Mouse (Mus musculus) lung, postnatal 10 days (tissue): ENCODE results near the gene Lamb3.

Source experiments
- DNase-seq: peaks from one replicate; pipeline ENCODE4 v3.0.0; 2021

Lamb3 gene

DNA sequence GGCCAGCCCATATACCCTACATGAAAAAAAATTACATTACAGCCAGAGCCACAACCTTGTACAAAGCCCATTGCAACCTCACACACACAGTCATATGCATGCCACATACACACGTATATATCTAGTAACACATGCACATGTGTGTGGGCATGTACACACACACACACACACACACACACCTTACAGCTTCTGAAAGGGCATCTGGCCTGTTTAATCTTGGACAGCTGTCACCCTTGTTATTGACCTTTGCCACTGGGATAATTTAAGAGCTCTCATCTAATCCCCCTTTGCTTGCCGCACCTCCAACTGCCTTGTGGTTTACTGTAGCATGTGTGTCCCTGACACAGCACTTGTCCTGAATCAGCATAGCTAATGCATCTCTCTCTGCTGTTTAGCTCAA is 3.7 kb upstream of the Lamb3 start:
- no peak for DNase-seq

GRCm38 (mm10) chr1:193205431-193205830 is 2.1 kb upstream of the Lamb3 start:
- DNase-seq = no peak

DNA sequence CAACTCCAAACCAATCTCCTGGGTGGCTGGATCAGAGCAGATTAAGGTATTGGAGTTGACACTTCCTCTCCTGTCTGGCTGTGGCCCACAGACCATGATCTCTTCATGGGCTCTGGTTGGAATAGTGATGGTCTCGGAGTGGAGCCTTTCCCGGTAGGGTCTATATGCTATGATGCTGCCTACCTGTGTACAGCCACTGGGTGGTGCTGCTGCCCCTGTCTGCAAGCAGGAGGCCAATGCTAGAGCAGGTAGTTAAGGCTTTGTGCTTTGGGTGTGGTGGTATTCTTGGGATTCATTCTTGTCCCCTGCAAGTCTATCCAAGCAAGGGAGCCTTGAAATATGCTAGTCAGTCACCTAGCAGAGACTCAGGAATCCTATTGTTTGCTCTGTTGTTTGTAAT is 679 bp downstream of the Lamb3 start:
- DNase-seq = peak; percentile 67

DNA sequence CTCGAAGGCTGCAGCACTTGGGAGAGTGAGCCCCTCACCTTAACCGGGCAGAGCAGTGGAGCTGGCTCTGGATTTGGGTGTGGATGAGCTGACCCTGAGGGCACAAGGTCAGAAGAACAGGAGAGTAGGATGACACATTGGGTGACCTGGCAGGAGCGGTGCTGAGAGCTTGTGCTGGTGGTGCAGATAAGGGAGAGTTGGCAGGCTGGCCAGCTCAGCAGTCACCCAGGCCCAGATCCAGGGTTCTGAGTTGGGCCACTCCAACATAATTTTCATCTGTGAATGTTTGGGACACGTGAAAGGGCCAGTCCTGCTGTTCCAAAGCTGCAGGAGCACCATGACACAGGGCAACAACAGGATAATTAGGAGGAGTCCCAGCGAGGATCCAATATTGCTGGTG is 3.9 kb downstream of the Lamb3 start:
- DNase-seq = no peak

- DNase-seq = peak; percentile 56
Measured at GRCm38 (mm10) chr1:193214053-193214452, 6.6 kb downstream of the Lamb3 start.

GRCm38 (mm10) chr1:193216000-193216399 is 8.5 kb downstream of the Lamb3 start:
- DNase-seq = no peak

DNA sequence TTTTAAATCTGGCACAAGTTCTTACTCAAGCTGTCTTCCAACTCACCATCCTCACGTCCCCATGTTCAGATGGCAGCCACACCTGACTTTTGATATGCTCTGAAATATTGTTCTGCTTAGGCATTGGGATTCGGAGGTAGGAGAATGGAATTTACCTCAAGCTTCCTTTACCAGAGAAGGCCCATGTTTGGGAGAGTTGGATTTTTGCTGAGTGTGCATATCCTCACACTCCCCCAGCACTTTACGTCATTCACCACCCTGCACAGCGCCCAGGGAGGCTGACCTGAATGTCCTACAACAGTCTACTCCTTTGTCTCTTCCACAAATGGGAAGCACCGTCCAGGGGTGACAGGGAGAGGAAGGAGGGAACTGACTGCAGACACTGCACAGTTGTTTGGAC is 12.9 kb downstream of the Lamb3 start:
- no peak for DNase-seq

DNA sequence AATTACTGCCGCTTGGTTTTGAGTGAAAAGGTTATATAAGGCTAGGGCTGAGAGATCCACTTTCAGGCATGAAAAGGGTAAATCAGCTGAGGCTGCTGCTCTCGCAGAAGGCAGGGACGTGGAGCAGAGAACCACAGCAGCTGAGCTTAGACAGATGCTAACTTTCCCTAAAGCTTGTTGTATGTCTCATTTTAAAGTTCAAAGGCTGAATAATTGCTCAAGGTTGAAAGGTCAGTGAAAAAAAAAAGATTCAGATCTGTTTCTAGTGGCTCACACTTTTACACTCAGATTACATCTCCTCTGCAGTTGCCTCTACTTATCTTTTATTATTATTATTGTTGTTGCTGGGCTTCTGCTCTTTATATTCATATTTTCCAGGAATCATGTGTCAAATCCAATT is 18.0 kb downstream of the Lamb3 start:
- DNase-seq = no peak

DNA sequence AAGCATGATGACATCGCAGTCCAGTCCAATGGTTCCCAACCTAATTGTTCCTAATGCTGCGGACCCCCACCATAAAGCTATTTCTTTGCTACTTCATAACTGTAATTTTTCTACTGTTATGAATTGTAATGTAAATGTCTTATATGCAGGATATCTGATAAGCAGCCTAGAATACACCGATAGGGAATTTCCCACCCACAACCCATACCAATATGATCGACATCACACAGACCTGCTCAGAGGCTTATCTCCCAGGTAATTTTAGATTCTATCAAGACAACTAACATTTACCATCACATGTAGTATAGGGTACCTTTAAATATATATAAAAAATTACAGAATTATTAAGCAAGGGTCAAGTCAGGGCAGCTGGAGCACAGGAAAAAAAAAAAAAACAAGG is 18.6 kb downstream of the Lamb3 start:
- DNase-seq = no peak

- no peak for DNase-seq
Measured at GRCm38 (mm10) chr1:193226724-193227522, 19.4 kb downstream of the Lamb3 start.

GRCm38 (mm10) chr1:193227537-193227936 is 20.0 kb downstream of the Lamb3 start:
- no peak for DNase-seq

DNA sequence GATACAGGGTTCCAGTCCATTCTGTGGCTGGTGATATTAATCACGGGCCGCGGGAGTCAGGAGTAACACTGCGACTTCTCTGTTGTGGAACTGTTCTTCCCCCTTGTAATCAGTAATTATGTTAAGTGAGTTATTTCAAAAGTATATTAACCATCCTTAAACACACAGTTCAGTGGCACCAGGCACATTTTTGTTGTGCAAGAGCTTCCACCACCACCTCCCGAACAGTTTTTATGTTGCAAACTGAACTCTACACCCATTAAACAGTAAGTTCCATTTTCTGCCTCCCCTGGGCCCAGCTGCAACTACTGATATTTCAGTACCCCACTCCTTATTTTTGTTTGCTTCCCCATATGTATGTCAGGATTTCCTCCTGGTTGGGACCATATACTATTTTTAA is 22.1 kb downstream of the Lamb3 start:
- no peak for DNase-seq

- DNase-seq = no peak
Measured at GRCm38 (mm10) chr1:193230531-193230930, 23.0 kb downstream of the Lamb3 start.

- DNase-seq = no peak
Measured at GRCm38 (mm10) chr1:193230935-193231334, 23.4 kb downstream of the Lamb3 start.

GRCm38 (mm10) chr1:193232732-193233131 is 25.2 kb downstream of the Lamb3 start:
- DNase-seq = no peak

DNA sequence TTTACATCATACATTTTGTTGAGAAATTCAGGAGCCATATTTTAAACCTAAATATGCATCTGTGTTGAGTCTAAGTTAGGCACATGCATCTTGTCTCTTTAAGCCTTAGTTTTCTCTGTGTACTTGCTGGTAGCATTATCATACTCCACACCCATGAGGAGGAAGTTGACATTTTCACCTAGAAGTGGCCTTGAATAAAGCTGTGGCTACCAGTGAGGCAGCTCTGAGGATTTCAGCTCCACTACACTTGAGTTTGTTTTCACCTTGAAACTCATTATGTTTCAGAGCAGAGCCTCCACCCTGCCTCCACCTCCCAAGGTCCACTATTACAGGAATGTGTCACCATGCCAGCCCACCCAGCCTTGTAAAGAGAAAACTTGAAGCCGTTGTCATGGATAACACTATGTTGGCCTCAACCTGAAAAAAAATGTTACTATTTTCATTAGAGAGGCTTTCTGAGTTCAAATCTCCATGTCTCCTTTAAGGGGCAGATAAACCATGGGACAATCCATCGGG is 26.7 kb downstream of the Lamb3 start:
- no peak for DNase-seq

DNA sequence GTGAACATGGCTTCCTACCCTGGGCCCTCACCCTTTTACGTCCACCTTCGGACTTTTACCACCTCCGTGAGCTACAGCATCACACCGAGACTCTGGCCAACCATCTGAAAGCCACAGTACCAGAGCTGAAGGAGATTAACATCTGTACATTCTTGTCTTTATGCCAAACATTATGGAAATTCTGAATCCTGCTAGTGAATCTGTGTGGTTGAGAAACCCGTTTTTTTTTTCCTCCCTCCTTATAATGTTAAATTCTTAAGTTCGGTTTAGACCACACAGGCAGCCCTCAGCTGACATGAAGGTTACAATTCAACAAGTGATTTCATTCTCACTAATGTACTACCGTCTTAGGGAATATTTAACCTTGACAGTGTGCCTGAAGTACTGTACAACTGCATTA is 27.4 kb downstream of the Lamb3 start:
- DNase-seq = no peak

- no peak for DNase-seq
Measured at GRCm38 (mm10) chr1:193238426-193238825, 30.9 kb downstream of the Lamb3 start.

- no peak for DNase-seq
Measured at GRCm38 (mm10) chr1:193241436-193241835, 33.9 kb downstream of the Lamb3 start.

GRCm38 (mm10) chr1:193242238-193242637 is 34.7 kb downstream of the Lamb3 start:
- DNase-seq = peak; percentile 93

GRCm38 (mm10) chr1:193242863-193243262 is 35.4 kb downstream of the Lamb3 start:
- peak; percentile 24 for DNase-seq

DNA sequence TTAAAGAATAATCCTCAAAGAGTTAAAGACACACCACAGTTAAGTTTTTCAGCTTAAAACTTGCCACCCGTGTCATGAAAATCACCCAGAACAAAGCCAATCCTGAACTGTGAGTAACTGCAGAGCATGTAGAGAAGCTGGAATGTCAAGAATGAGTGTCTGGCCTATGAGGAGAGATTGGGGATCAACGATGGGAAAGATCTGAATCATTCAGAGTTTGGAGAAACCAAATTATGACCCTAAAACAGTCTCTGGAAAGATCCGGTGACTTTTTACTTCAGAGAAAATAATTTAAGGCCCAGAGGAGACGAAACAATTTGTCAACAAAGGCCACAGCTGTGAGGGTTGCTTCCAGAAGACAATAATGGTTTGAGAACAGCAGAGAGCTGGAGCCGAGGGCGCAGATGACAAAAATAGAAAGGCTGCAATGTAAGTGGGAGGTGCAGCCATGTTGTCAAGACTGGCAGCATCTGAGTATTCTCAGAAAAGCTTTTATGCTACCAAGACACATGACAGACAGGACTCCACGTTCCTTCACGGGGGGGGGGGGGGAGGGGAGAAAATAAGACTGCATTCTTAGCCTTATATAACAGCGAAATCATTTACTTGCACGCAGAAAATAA is 36.2 kb downstream of the Lamb3 start:
- DNase-seq = no peak

GRCm38 (mm10) chr1:193244235-193244634 is 36.7 kb downstream of the Lamb3 start:
- DNase-seq = no peak

- no peak for DNase-seq
Measured at GRCm38 (mm10) chr1:193250026-193250425, 42.5 kb downstream of the Lamb3 start.
